Mouse (Mus musculus) limb, embryonic 11.5 days (tissue): ENCODE measurements at regions not wholly inside any gene's neighbourhood (a gene's known extent, or its start where the extent isn't known, plus 50 kb on each side); places are given as distances from the start of the nearest gene placed in this dataset.

Experiments
- ATAC-seq: fragments of 200-750 bp; cut with Nextera tagmentation; 2 replicates; pipeline ENCODE4 v1.8.0; 2017; ENCODE audit warnings: low read depth; ENCODE audit not compliant: insufficient number of reproducible peaks, low FRiP score, low TSS enrichment
- DNase-seq: peaks from one replicate; pipeline ENCODE4 v3.0.0-alpha.2; 2015; ENCODE audit warnings: low spot score
- H3K27ac ChIP-seq: fragments of 300-500 bp; sonication (generic); replicated peaks from 2 replicates; pipeline ENCODE4 v1.5.1; 2014; ENCODE audit warnings: low read depth, mild to moderate bottlenecking, low read length
- H3K27me3 ChIP-seq: fragments of 300-500 bp; sonication (generic); 2 replicates; pipeline ENCODE4 v1.6.1; 2014; ENCODE audit warnings: mild to moderate bottlenecking, low read length, mixed read lengths; ENCODE audit not compliant: control insufficient read depth, insufficient read depth
- H3K36me3 ChIP-seq: fragments of 300-500 bp; sonication (generic); 2 replicates; pipeline ENCODE4 v1.6.1; 2014; ENCODE audit warnings: mild to moderate bottlenecking, low read length, moderate library complexity, mixed read lengths; ENCODE audit not compliant: control insufficient read depth, insufficient read depth
- H3K4me1 ChIP-seq: fragments of 300-500 bp; sonication (generic); 2 replicates; pipeline ENCODE4 v1.6.1; 2014; ENCODE audit warnings: low read length, mixed read lengths; ENCODE audit not compliant: control insufficient read depth, insufficient read depth
- H3K4me2 ChIP-seq: fragments of 300-500 bp; sonication (generic); 2 replicates; pipeline ENCODE4 v1.6.1; 2014; ENCODE audit warnings: low read depth, mild to moderate bottlenecking, moderate library complexity; ENCODE audit not compliant: severe bottlenecking
- H3K4me3 ChIP-seq: fragments of 300-500 bp; sonication (generic); 2 replicates; pipeline ENCODE4 v1.5.1; 2014; ENCODE audit warnings: low read depth, low read length
- H3K9ac ChIP-seq: fragments of 300-500 bp; sonication (generic); 2 replicates; pipeline ENCODE4 v1.6.1; 2014; ENCODE audit warnings: mild to moderate bottlenecking, low read length
- H3K9me3 ChIP-seq: fragments of 300-500 bp; sonication (generic); 2 replicates; pipeline ENCODE4 v1.6.1; 2016; ENCODE audit warnings: low read length; ENCODE audit not compliant: control insufficient read depth
- WGBS: fragments of 180-500 bp; shearing (Covaris S2); extraction: QIAGEN DNeasy Blood & Tissue Kit; methylation state at CpG from one replicate; pipeline ENCODE4 v1.1.7; 2014; 5-methylcytosine and 5-hydroxymethylcytosine counted together

DNA sequence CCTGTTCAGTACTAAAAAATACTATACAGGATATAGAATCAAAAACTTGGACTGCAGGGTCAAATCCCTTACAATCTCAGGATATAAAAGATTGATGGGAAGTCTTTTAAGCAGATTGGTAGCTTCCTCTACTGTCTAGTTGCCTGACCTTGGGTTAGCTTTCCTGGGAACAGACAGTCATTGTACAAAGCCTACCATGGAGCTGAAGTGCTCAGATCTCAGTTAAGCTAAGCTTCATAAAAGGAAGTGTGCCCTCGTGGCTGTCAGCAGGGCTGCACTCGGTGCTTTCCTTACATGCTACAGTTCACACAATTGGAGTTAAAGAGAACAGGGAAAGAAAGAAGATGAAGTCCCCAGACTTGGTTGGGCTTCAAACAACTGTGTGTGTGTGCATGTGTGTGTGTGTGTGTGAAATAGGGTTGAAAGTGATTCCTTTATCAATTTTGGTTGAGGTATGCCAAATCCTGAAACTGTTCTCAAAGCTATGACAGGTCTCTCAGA is 338.4 kb downstream of the Gm21750 start:
- ATAC-seq (no peak), DNase-seq (no peak)
- H3K4me1 ChIP-seq = no peaks in the 10 kb centered on the region
- WGBS = 44% methylated on average over 2 of the region's 2 CpGs
- no peaks in the 10 kb centered on the region for H3K36me3 ChIP-seq
- H3K27me3 ChIP-seq = no peaks in the 10 kb centered on the region
- no peak overlapping the region for H3K27ac ChIP-seq
- H3K4me3 ChIP-seq = no peak overlapping the region
- no peaks in the 10 kb centered on the region; the same call in 1 of the 2 replicates for H3K9me3 ChIP-seq
- H3K9ac ChIP-seq = no peak overlapping the region
- no peak overlapping the region for H3K4me2 ChIP-seq

DNA sequence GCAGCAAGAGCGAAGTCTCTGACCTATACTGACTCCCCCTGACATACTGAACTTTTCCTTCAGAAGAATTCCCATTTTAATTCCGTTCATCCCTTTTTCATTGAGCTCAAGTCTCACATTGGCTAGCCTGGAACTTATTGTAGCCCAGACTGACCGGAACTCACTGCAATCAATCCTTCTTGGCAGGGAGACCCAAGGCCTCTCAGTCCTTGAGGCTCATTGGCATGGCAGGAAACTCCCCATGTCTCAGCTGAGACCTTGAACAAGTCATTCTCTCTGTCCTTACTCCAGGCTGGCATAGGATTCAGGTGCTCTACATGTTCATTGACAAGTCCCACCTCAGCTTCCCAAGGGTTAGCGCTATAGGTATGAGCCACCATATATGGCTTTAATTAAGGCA is 345.9 kb downstream of the Gm21750 start:
- DNase-seq (no peak), ATAC-seq (no peak)
- Histone ChIP-seq H3K36me3 (no peaks in the 10 kb centered on the region), H3K4me1 (no peaks in the 10 kb centered on the region), H3K27me3 (no peaks in the 10 kb centered on the region), H3K4me2 (no peak overlapping the region), H3K4me3 (no peak overlapping the region), H3K9ac (no peak overlapping the region), H3K9me3 (no peaks in the 10 kb centered on the region), H3K27ac (no peak overlapping the region)
- WGBS = 86% methylated on average over 4 of the region's 4 CpGs

DNA sequence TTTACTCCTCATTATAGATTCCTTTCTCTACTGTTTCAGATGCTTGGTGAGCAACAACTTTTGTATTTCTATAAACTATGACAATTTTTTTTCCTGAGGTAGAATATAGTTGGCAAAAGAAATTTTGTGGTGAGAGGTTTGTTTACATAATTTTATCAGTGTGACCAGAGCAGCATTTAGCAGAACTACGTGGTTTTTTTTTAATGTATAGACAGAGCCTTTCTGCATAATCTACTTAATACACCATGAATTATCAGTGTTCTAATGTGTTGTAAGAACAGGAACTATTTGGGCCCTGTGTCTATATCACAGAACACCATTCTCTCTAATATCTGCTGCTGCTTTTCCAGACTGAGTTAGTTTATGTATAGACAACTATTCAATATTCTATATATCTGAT is 350.5 kb downstream of the Gm21750 start:
- H3K4me3 ChIP-seq = no peak overlapping the region
- H3K27ac ChIP-seq = no peak overlapping the region
- no peaks in the 10 kb centered on the region for H3K4me1 ChIP-seq
- ATAC-seq (no peak), DNase-seq (no peak)
- H3K36me3 ChIP-seq = no peaks in the 10 kb centered on the region
- H3K9ac ChIP-seq = no peak overlapping the region
- no peak overlapping the region for H3K4me2 ChIP-seq
- H3K9me3 ChIP-seq = no peaks in the 10 kb centered on the region
- no peaks in the 10 kb centered on the region for H3K27me3 ChIP-seq
- 80% methylated on average over 1 of the region's 1 CpGs for WGBS

DNA sequence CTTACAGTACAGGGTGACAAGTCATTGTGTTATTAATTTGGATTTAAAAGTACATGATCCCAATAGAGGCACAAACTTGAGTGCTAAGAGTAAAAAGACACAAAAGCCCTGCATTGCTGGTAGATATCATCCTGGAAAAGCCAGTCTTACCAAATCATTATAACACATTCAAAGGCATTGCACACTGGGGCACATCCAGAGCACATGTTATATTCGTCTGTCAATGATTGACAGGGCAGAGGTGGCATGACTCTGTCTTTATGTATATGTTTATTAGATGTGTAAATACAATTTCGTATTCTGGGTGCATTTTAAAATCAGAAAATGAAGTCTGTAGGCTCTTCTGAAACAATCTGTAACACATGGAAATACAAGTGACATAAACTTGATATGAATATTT is 358.4 kb downstream of the Gm21750 start:
- Histone ChIP-seq H3K4me1 (no peaks in the 10 kb centered on the region), H3K9ac (no peak overlapping the region), H3K36me3 (no peaks in the 10 kb centered on the region), H3K4me3 (no peak overlapping the region), H3K4me2 (no peak overlapping the region), H3K27me3 (no peaks in the 10 kb centered on the region), H3K27ac (no peak overlapping the region), H3K9me3 (no peaks in the 10 kb centered on the region)
- no peak for DNase-seq
- no peak for ATAC-seq
- 82% methylated on average over 2 of the region's 2 CpGs for WGBS

DNA sequence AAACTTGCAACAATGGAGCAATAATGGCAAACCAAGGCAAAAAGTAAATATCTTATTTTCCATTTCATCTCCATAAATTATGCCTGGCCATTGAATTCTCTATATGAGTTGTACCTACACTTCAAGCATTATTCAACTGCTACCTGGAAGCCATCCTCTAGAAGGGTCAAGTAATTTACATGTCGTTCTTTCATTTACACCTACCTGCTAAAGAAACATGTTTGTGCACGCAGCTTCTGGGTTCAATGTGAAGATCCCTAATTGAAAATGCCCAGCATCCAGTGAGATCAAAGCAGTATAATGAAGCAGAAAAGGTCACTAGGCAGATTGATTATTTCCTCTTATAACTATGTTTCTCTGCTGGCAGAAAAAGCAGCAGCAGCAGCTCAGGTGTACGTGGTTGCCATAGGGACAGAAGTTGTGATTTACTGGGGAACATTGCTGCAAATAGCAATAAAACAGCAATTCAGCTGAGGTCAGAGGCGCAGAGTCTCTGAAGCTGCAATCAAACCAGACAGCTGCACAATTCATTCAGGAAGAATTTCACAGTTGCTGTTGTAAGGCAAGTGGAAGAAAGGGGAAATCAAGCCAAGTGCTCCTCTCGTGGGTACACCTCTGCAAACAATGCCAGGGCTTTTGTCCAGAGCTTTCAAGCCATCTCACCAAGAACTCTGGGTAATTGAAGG is 386.1 kb downstream of the Gm21750 start:
- DNase-seq = peak; percentile 49
- 15% methylated on average over 5 of the region's 5 CpGs for WGBS

DNA sequence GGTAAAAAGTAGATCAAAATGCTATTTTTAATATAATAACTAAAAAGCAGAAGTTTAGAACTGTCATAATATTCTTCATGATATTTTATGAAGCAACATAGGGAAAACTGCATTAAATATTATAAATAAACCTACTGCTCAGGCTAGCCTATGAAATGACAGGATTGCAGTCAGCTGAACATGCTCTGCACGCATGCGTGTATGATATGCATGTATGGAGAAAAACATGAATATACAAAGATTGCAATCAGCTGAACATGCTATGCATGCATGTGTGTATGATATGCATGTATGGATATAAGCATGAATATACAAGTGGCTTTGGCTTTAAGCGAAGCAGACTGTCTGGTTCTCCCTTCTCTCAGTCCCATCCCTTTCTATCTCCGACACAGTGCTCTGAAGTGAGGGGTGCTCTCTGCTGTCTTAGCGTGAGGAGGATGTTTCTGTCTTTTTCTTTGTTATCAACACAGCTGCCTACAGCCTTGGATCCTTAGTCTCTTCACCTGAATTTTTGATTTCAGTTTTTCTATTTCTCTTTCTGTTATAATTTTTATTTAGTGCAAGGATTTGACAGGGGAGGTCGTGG is 386.8 kb downstream of the Gm21750 start:
- DNase-seq = no peak
- ATAC-seq = no peak
- H3K4me1 ChIP-seq = no peaks in the 10 kb centered on the region
- no peak overlapping the region for H3K4me2 ChIP-seq
- no peak overlapping the region for H3K4me3 ChIP-seq
- H3K9me3 ChIP-seq = no peaks in the 10 kb centered on the region
- 78% methylated on average over 6 of the region's 6 CpGs for WGBS
- no peak overlapping the region for H3K27ac ChIP-seq
- H3K36me3 ChIP-seq = no peaks in the 10 kb centered on the region
- no peak overlapping the region for H3K9ac ChIP-seq
- no peaks in the 10 kb centered on the region for H3K27me3 ChIP-seq

More for the DNA sequence above, 386.1 kb downstream of the Gm21750 start:
- Histone ChIP-seq H3K27ac (no peak overlapping the region), H3K36me3 (no peaks in the 10 kb centered on the region), H3K4me1 (no peaks in the 10 kb centered on the region), H3K4me2 (no peak overlapping the region), H3K9ac (no peak overlapping the region), H3K9me3 (no peaks in the 10 kb centered on the region), H3K27me3 (no peaks in the 10 kb centered on the region), H3K4me3 (no peak overlapping the region)
- peak; percentile 70; the same call in 1 of the 2 replicates for ATAC-seq

DNA sequence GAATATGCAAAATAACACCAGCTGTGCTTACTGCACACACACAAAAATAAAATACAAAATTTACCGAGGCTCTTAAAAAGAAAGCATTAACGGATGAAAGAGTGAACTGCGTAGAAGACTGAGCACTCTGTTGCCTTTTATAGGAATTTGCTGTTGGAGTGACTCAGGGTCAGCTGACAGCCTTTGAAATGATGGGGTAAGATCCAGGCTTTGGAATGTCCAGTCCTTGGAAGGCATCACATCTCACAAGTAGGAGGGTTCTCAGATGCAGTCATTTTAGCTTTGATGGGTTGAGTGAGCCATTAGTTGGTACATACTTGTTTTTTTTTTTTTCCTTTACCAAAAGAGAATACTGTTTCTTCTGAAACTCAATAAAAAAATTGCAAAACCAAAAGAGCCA is 387.4 kb downstream of the Gm21750 start:
- H3K9ac ChIP-seq = no peak overlapping the region

DNA sequence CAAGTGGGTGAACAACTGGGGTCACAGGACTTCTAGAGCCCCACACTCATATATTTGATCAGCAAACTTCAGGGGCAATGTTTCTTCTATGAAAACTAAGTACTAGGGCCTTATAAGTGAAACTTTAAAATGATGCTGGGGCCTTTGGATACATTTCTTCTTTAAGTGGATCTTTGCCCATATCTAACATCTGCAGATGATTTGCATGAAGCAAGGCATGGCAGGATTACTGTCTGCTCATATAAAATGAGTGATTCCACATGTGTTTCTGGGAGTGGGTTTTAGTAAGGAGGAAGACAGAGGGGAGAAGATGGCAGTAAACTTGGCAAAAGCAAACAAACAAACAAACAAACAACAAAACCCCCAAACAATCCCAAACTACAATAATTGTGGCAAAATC is 405.0 kb downstream of the Gm21750 start:
- Histone ChIP-seq H3K4me3 (no peak overlapping the region), H3K9ac (no peak overlapping the region), H3K27ac (no peak overlapping the region), H3K27me3 (no peaks in the 10 kb centered on the region), H3K36me3 (no peaks in the 10 kb centered on the region), H3K4me1 (no peaks in the 10 kb centered on the region), H3K4me2 (no peak overlapping the region), H3K9me3 (no peaks in the 10 kb centered on the region)
- ATAC-seq (no peak), DNase-seq (no peak)

More for the DNA sequence above, 387.4 kb downstream of the Gm21750 start:
- 86% methylated on average over 3 of the region's 3 CpGs for WGBS
- no peak overlapping the region for H3K27ac ChIP-seq
- no peak overlapping the region for H3K4me2 ChIP-seq
- H3K36me3 ChIP-seq = no peaks in the 10 kb centered on the region
- H3K4me3 ChIP-seq = no peak overlapping the region
- no peaks in the 10 kb centered on the region for H3K27me3 ChIP-seq
- no peak for ATAC-seq
- no peaks in the 10 kb centered on the region for H3K9me3 ChIP-seq
- no peak for DNase-seq
- H3K4me1 ChIP-seq = no peaks in the 10 kb centered on the region
